In genomic region chr13:56475363-56475762, GRCm38 (mm10) we compare ENCODE assay signal across 7 mouse cellular contexts. TPM values are rescaled to one million over a fixed set of nuclear protein-coding genes. Genes with fewer than 3 reads are reported as not detected.
DNase-seq lines count a peak whose midpoint lies in the region; ATAC-seq and TF ChIP-seq lines count a peak whose summit lies in the region.

No protein-coding gene starts in this region.

- H3K4me1 ChIP-seq in forebrain, postnatal 0 days (ENCODE audit: insufficient read depth): 0 out of 2 replicates have a peak, but pooled peaks cover 5% of the 10 kb centered on the region
- H3K4me1 ChIP-seq in lung, embryonic 14.5 days (ENCODE audit: insufficient read depth): no peaks in the 10 kb centered on the region

- no peaks in the 10 kb centered on the region for H3K9me3 ChIP-seq in forebrain, postnatal 0 days (ENCODE audit: low read length)
- H3K9me3 ChIP-seq in lung, embryonic 14.5 days (ENCODE audit: low read depth, low read length): no peaks in the 10 kb centered on the region

- no peak overlapping the region for H3K4me3 ChIP-seq in forebrain, postnatal 0 days (ENCODE audit: low read depth, low read length)
- H3K4me3 ChIP-seq in lung, embryonic 14.5 days (ENCODE audit: low read depth, low read length): no peak overlapping the region

- H3K4me2 ChIP-seq in forebrain, postnatal 0 days (ENCODE audit: low read depth): no peak overlapping the region
- H3K4me2 ChIP-seq in lung, embryonic 14.5 days: no peak overlapping the region

- no peaks in the 10 kb centered on the region for H3K27me3 ChIP-seq in forebrain, postnatal 0 days (ENCODE audit: insufficient read depth, low read length)
- no peaks in the 10 kb centered on the region for H3K27me3 ChIP-seq in lung, embryonic 14.5 days (ENCODE audit: insufficient read depth, low read length)

- 31% methylated on average over 4 of the region's 4 CpGs for WGBS in forebrain, postnatal 0 days
- 30% methylated on average over 4 of the region's 4 CpGs for WGBS in lung, embryonic 14.5 days

- ATAC-seq in forebrain, postnatal 0 days: peak; percentile 35; the same call in 1 of the 2 replicates
- ATAC-seq in lung, embryonic 14.5 days (ENCODE audit: insufficient read depth): peak; percentile 71

- TF ChIP-seq CTCF in forebrain, postnatal 0 days (IDR thresholded peaks at IDR 0.05; ENCODE audit: low read depth): peak; percentile 93
- peak; percentile 88 for TF ChIP-seq CTCF in lung, embryonic 14.5 days (IDR thresholded peaks at IDR 0.05; ENCODE audit: low read depth)

- peak; percentile 30 for DNase-seq in urinary bladder, postnatal 14 days (ENCODE audit: low spot score)
- no peak for DNase-seq in urinary bladder, adult 18-20 months (ENCODE audit: low spot score in 2 of 2)
- peak; percentile 84 for DNase-seq in brain, adult 2 months (ENCODE audit: low read depth, low spot score)
- DNase-seq in forebrain, postnatal 0 days: peak; percentile 77
- DNase-seq in kidney, adult 8-10 months: peak; percentile 52 to 53
- DNase-seq in lung, embryonic 14.5 days: peak; percentile 86
- peak; percentile 18 for DNase-seq in retina, adult 2 months (ENCODE audit: low read depth, low spot score)

- no peak overlapping the region for H3K27ac ChIP-seq in forebrain, postnatal 0 days (ENCODE audit: low read depth, low read length)
- H3K27ac ChIP-seq in lung, embryonic 14.5 days (ENCODE audit: low read depth): no peak overlapping the region

- H3K36me3 ChIP-seq in forebrain, postnatal 0 days (ENCODE audit: insufficient read depth): no peaks in the 10 kb centered on the region
- no peaks in the 10 kb centered on the region for H3K36me3 ChIP-seq in lung, embryonic 14.5 days (ENCODE audit: insufficient read depth)

- no peak overlapping the region for H3K9ac ChIP-seq in forebrain, postnatal 0 days
- H3K9ac ChIP-seq in lung, embryonic 14.5 days: no peak overlapping the region

RNA-seq across cellular contexts. Expression of gene Il9, which starts 6.7 kb away (rescaled TPM):
- not detected in 2 replicates for total RNA-seq in forebrain, postnatal 0 days (2014; rRNA removed)
- not detected in 2 replicates for polyA plus RNA-seq in forebrain, postnatal 0 days (2015; fragmentation: Nextera tagmentation; extraction: Ambion mirVana)
- not detected in 2 replicates for polyA plus RNA-seq in lung, embryonic 14.5 days (2014; fragmentation: Nextera tagmentation; extraction: Ambion mirVana)

RNA-seq across cellular contexts. Expression of gene Slc25a48, which starts 37.2 kb away (rescaled TPM):
- not detected in 2 replicates for total RNA-seq in forebrain, postnatal 0 days (2014; rRNA removed)
- 0.06 TPM in 1 of 2 replicates, not detected in the other for polyA plus RNA-seq in forebrain, postnatal 0 days (2015; fragmentation: Nextera tagmentation; extraction: Ambion mirVana)
- polyA plus RNA-seq in lung, embryonic 14.5 days (2014; fragmentation: Nextera tagmentation; extraction: Ambion mirVana): 0.19 and 0.22 TPM in 2 replicates

RNA-seq across cellular contexts. Expression of gene Fbxl21, which starts 46.9 kb away (rescaled TPM):
- total RNA-seq in forebrain, postnatal 0 days (2014; rRNA removed): 5.4 and 7.1 TPM in 2 replicates
- polyA plus RNA-seq in forebrain, postnatal 0 days (2015; fragmentation: Nextera tagmentation; extraction: Ambion mirVana): 3.4 and 4.3 TPM in 2 replicates
- 1.7 and 2.2 TPM in 2 replicates for polyA plus RNA-seq in lung, embryonic 14.5 days (2014; fragmentation: Nextera tagmentation; extraction: Ambion mirVana)

RNA-seq across cellular contexts. Expression of gene Gm3045, which starts 49.0 kb away (rescaled TPM):
- not detected in 2 replicates for total RNA-seq in forebrain, postnatal 0 days (2014; rRNA removed)
- not detected in 2 replicates for polyA plus RNA-seq in forebrain, postnatal 0 days (2015; fragmentation: Nextera tagmentation; extraction: Ambion mirVana)
- polyA plus RNA-seq in lung, embryonic 14.5 days (2014; fragmentation: Nextera tagmentation; extraction: Ambion mirVana): not detected in 2 replicates

Comparison
In these comparisons a context has a peak if more than half of its experiments do, and no peak if none do; other contexts are left out.
1. DNase-seq: peak in urinary bladder, postnatal 14 days (single experiment), brain, adult 2 months (single experiment), forebrain, postnatal 0 days (single experiment), kidney, adult 8-10 months (2 of 2), lung, embryonic 14.5 days (single experiment) and retina, adult 2 months (single experiment); none in urinary bladder, adult 18-20 months (0 of 2).